Mouse (Mus musculus) stomach, postnatal 0 days (tissue): ENCODE measurements at regions not wholly inside any gene's neighbourhood (a gene's known extent, or its start where the extent isn't known, plus 50 kb on each side); places are given as distances from the start of the nearest gene placed in this dataset.

ENCODE experiments used
- ATAC-seq: fragments of 200-750 bp; cut with Nextera tagmentation; 2 replicates; pipeline ENCODE4 v1.8.0; 2017; ENCODE audit not compliant: low FRiP score, low TSS enrichment
- DNase-seq: peaks from one replicate; pipeline ENCODE4 v3.0.0-alpha.2; 2016; ENCODE audit warnings: low spot score
- H3K27ac ChIP-seq: fragments of 300-500 bp; sonication (generic); replicated peaks from 2 replicates; pipeline ENCODE4 v1.5.1; 2014; ENCODE audit warnings: mild to moderate bottlenecking, control low read depth
- H3K27me3 ChIP-seq: fragments of 300-500 bp; sonication (generic); 2 replicates; pipeline ENCODE4 v1.6.1; 2014; ENCODE audit warnings: low read length; ENCODE audit not compliant: control insufficient read depth, insufficient read depth
- H3K36me3 ChIP-seq: fragments of 300-500 bp; sonication (generic); 2 replicates; pipeline ENCODE4 v1.6.1; 2014; ENCODE audit warnings: low read length, mixed read lengths; ENCODE audit not compliant: control insufficient read depth, insufficient read depth
- H3K4me1 ChIP-seq: fragments of 300-500 bp; sonication (generic); replicated peaks from 2 replicates; pipeline ENCODE4 v1.6.1; 2014; ENCODE audit warnings: antibody characterized with exemption; ENCODE audit not compliant: control insufficient read depth, insufficient read depth
- H3K4me2 ChIP-seq: fragments of 300-500 bp; sonication (generic); replicated peaks from 2 replicates; pipeline ENCODE4 v1.6.1; 2014; ENCODE audit warnings: low read depth, mild to moderate bottlenecking, control low read depth, moderate library complexity
- H3K4me3 ChIP-seq: fragments of 300-500 bp; sonication (generic); 2 replicates; pipeline ENCODE4 v1.5.1; 2014; ENCODE audit warnings: low read depth, low read length, control low read depth
- H3K9ac ChIP-seq: fragments of 300-500 bp; sonication (generic); 2 replicates; pipeline ENCODE4 v1.6.1; 2014; ENCODE audit warnings: mild to moderate bottlenecking, low read length, control low read depth, mixed read lengths
- H3K9me3 ChIP-seq: fragments of 300-500 bp; sonication (generic); 2 replicates; pipeline ENCODE4 v1.6.1; 2016; ENCODE audit warnings: low read length; ENCODE audit not compliant: control insufficient read depth
- CTCF ChIP-seq: IDR thresholded peaks from 2 replicates; pipeline ENCODE4 v1.5.1; 2016; ENCODE audit warnings: antibody characterized with exemption, low read depth, mild to moderate bottlenecking, moderate library complexity
- EP300 ChIP-seq: optimal IDR thresholded peaks from 2 replicates; pipeline ENCODE3; 2016; ENCODE audit warnings: antibody characterized with exemption
- WGBS: fragments of 180-500 bp; shearing (Covaris S2); extraction: QIAGEN DNeasy Blood & Tissue Kit; methylation state at CpG from one replicate; pipeline ENCODE4 v1.1.7; 2014; 5-methylcytosine and 5-hydroxymethylcytosine counted together

DNA sequence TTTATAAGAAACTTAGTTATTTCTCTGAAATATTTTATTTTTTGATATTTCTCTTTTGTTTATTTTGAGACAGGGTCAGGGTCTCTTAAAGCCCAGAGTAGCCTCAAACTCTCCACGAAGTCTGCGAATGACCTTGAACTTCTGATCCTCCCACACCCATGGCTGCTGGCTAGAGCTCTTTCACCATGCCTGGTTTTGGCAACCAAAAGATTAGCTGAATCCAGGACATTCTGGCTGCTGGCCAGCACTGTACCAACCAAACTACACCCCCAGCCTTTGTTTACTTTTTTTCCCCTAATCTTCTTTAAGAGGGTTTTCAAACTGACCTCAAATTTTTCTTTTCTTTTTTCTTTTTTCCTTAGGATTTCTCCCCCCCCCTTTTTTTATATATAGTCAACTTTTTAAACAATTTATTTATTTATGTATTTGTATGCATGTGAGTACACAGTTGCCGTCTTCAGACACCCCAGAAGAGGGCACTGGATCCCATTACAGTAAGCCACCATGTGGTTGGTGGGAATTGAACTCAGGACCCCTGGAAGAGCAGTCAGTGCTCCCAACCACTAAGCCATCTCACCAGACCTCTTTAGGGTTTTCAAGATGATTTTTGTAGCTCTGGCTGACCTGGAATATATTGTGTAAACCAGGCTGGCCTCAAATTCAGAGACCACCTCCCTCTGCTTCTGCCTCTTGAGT, 63.4 kb upstream of the Jade1 start:
- Histone ChIP-seq H3K4me1 (no peaks in the 10 kb centered on the region), H3K4me2 (no peak overlapping the region), H3K27me3 (no peaks in the 10 kb centered on the region), H3K27ac (no peak overlapping the region), H3K9ac (no peak overlapping the region), H3K4me3 (no peak overlapping the region), H3K36me3 (no peaks in the 10 kb centered on the region), H3K9me3 (no peaks in the 10 kb centered on the region)
- ATAC-seq (no peak), DNase-seq (peak; percentile 27)
- 74% methylated on average over 3 of the region's 3 CpGs for WGBS
- TF ChIP-seq EP300: no peak
- TF ChIP-seq CTCF: peak; percentile 26

DNA sequence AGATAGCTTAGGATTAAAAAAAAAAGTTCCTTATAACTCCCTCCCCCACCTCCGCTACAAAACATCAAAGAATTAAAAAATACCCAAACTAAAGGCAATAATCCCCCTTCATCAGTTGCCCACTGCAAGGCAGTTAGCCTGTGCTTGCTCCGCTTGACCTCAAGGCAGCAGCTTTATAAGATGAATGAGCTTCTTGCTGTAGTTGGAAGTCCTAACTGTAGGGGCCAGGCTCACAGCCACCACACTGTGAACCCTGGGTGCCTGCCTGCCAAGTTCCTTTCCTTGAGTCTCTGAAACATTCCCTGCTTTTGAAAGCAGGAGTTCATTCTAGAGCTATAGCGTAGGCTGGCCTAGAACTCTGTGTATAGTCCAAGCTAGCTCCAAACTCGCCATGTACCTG, 64.3 kb upstream of the Jade1 start:
- Histone ChIP-seq H3K27me3 (no peaks in the 10 kb centered on the region), H3K4me1 (no peaks in the 10 kb centered on the region), H3K9me3 (no peaks in the 10 kb centered on the region), H3K36me3 (no peaks in the 10 kb centered on the region), H3K4me3 (no peak overlapping the region), H3K4me2 (no peak overlapping the region), H3K9ac (no peak overlapping the region), H3K27ac (no peak overlapping the region)
- ATAC-seq (no peak), DNase-seq (no peak)
- TF ChIP-seq EP300: no peak
- peak; percentile 5; the same call in 1 of the 2 replicates for TF ChIP-seq CTCF
- WGBS: 79% methylated on average over 4 of the region's 4 CpGs

DNA sequence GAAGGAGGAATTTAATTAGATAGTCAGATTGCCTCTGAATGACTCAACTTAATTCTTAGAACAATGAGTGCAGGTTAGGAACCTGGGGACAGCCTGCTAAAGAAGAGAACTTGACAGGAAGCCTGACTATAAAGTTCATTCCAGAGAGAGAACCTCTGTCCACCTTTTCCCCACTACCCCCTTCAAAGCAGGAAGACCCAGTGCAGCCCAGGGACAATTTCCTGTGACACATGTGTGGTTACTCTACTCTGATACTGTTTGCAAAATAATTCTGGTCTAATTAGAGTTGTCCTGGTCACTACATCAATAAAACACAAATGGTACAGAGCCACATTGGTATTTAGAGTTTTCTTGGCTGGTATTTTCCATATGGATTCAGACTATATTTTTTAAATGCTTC, 65.5 kb upstream of the Jade1 start:
- Histone ChIP-seq H3K4me2 (no peak overlapping the region), H3K27me3 (no peaks in the 10 kb centered on the region), H3K4me1 (no peaks in the 10 kb centered on the region), H3K4me3 (no peak overlapping the region), H3K36me3 (no peaks in the 10 kb centered on the region), H3K27ac (no peak overlapping the region), H3K9ac (no peak overlapping the region), H3K9me3 (no peaks in the 10 kb centered on the region)
- ATAC-seq: no peak
- TF ChIP-seq CTCF (no peak), EP300 (no peak)
- DNase-seq: no peak

DNA sequence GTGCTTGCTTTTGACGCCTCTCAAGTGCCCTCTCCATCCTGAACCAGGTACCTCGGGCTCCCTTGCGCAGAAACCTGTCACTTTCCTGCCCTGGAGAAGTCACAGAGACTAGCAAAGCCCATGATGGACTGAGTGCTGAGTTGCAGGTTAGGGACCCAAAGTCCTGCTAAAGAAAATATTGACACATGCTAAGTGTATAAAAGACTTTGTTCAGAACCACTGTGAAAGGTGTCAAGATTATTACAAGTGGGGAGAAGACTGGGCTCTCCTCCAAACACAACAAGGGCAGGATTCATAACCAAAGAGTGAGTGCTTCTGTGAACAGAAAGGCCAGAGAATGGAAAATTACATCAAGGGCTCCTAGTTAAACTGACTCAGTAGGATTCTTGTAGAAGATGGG, 66.0 kb upstream of the Jade1 start:
- no peaks in the 10 kb centered on the region for H3K9me3 ChIP-seq
- H3K36me3 ChIP-seq: no peaks in the 10 kb centered on the region
- ATAC-seq (peak; percentile 73), DNase-seq (peak; percentile 38)
- H3K4me2 ChIP-seq: no peak overlapping the region
- H3K4me3 ChIP-seq: no peak overlapping the region
- no peak for TF ChIP-seq EP300
- no peaks in the 10 kb centered on the region for H3K4me1 ChIP-seq
- H3K27me3 ChIP-seq: no peaks in the 10 kb centered on the region
- H3K9ac ChIP-seq: no peak overlapping the region
- 43% methylated on average over 3 of the region's 3 CpGs for WGBS
- H3K27ac ChIP-seq: no peak overlapping the region

DNA sequence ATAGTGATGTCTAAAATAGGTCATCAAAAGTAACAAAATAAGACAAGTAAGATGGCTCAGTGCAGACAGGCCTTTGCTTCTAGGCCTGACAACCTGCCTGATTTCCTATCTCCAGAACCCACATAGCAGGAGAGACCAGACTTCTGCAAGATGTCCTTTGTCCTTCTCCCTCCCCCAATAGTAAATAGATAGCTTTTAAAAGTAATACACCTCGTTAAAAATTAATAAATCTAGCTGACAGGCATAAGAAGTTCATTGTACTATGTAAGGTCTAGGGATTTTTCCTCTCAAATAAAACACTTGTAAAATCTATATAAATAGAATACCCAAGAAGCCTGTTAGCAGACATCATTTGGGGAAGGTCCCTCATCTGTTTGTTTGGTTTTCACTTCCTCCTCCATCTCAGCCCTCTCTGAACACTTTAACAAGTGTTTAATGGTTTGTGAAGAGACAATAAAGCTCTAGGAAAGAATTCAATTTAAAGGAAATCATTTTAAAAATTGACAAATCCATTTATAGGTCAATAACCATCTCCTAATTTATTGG, 67.2 kb upstream of the Jade1 start:
- Histone ChIP-seq H3K27ac (no peak overlapping the region), H3K4me3 (no peak overlapping the region), H3K4me1 (no peaks in the 10 kb centered on the region), H3K9me3 (no peaks in the 10 kb centered on the region), H3K4me2 (no peak overlapping the region), H3K9ac (no peak overlapping the region), H3K36me3 (no peaks in the 10 kb centered on the region), H3K27me3 (no peaks in the 10 kb centered on the region)
- no peak for DNase-seq
- WGBS: 12% methylated on average over 1 of the region's 1 CpGs
- no peak for ATAC-seq
- TF ChIP-seq CTCF (no peak), EP300 (no peak)

DNA sequence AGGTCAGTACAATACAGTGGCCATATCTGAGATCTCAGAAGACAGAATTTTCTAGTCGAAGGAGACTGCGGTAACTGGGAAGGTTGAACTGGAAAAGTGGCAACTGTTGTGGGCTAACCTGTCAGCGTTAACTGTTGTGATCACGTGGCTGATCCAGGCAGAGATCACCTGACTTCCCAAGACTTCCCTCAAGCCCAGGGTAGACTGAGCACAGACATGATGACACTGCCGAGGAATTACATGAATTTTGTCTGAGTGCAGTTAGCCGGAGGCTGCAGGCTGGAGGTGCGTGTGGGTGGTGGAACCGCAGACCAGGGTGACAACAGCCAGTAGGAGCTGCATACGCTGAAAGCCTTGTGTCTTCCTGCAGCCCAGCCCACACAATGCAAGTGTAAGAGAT, 70.6 kb upstream of the Jade1 start:
- Histone ChIP-seq H3K9ac (no peak overlapping the region), H3K27me3 (no peaks in the 10 kb centered on the region), H3K27ac (no peak overlapping the region), H3K4me2 (no peak overlapping the region), H3K4me1 (no peaks in the 10 kb centered on the region), H3K9me3 (no peaks in the 10 kb centered on the region), H3K36me3 (no peaks in the 10 kb centered on the region), H3K4me3 (no peak overlapping the region)
- TF ChIP-seq EP300 (no peak), CTCF (no peak)
- ATAC-seq (no peak), DNase-seq (no peak)
- WGBS: 90% methylated on average over 9 of the region's 9 CpGs
